In genomic region chr2:148851116-148851906, GRCm38 (mm10) we compare ENCODE assay signal across 9 mouse cellular contexts. TPM values are rescaled to one million over a fixed set of nuclear protein-coding genes. Genes with fewer than 3 reads are reported as not detected.
DNase-seq lines count a peak whose midpoint lies in the region; ATAC-seq lines count a peak whose summit lies in the region.
"Had no signal": no experiment of that assay in that cellular context is flagged by ENCODE, and none has a peak within 500 bp of the region (broad histone marks: within the 10 kb centered on the region; RNA-seq: fewer than 3 reads in every experiment).

No protein-coding gene starts in this region.

- H3K27ac ChIP-seq in hindbrain, embryonic 12.5 days, result no peak overlapping the region
- H3K27ac ChIP-seq in lung, embryonic 16.5 days (ENCODE audit: low read length), result no peak overlapping the region
- H3K27ac ChIP-seq: stomach, embryonic 15.5 days had no signal

- 43% methylated on average over 8 of the region's 8 CpGs for WGBS in hindbrain, embryonic 12.5 days
- WGBS in lung, embryonic 16.5 days, result 34% methylated on average over 8 of the region's 8 CpGs

- H3K4me3 ChIP-seq in hindbrain, embryonic 12.5 days, result no peak overlapping the region
- H3K4me3 ChIP-seq in lung, embryonic 16.5 days (ENCODE audit: low read length), result no peak overlapping the region
- H3K4me3 ChIP-seq: stomach, embryonic 15.5 days had no signal

- DNase-seq in NIH3T3 (ENCODE audit: low read depth), result peak; percentile 90
- DNase-seq in cerebellum, postnatal 10 days, result peak; percentile 85 to 90
- DNase-seq in frontal cortex, postnatal 14 days (ENCODE audit: low spot score in 2 of 2), result peak; percentile 64 to 85
- DNase-seq in layer of hippocampus, adult 9-11 months, result peak; percentile 81
- peak; percentile 38 for DNase-seq in ovary, postnatal 10 days (ENCODE audit: low spot score)
- DNase-seq in thymus, postnatal 14 days, result peak; percentile 43

- no peaks in the 10 kb centered on the region for H3K9me3 ChIP-seq in hindbrain, embryonic 12.5 days (replicated peaks)
- H3K9me3 ChIP-seq in lung, embryonic 16.5 days (ENCODE audit: control insufficient read depth, low read length), result no peaks in the 10 kb centered on the region
- H3K9me3 ChIP-seq: stomach, embryonic 15.5 days had no signal

- peak; percentile 71 for ATAC-seq in hindbrain, embryonic 12.5 days (ENCODE audit: low FRiP score)
- peak; percentile 65 for ATAC-seq in lung, embryonic 16.5 days (ENCODE audit: low read depth)

- no peaks in the 10 kb centered on the region for H3K36me3 ChIP-seq in hindbrain, embryonic 12.5 days
- H3K36me3 ChIP-seq in lung, embryonic 16.5 days (ENCODE audit: control insufficient read depth, insufficient read depth, low read length), result no peaks in the 10 kb centered on the region
- H3K36me3 ChIP-seq: stomach, embryonic 15.5 days had no signal

- no peaks in the 10 kb centered on the region for H3K27me3 ChIP-seq in hindbrain, embryonic 12.5 days
- no peaks in the 10 kb centered on the region for H3K27me3 ChIP-seq in lung, embryonic 16.5 days (ENCODE audit: control insufficient read depth, insufficient read depth, low read depth, low read length)
- H3K27me3 ChIP-seq: stomach, embryonic 15.5 days had no signal

- no peak overlapping the region for H3K9ac ChIP-seq in hindbrain, embryonic 12.5 days
- no peak overlapping the region for H3K9ac ChIP-seq in lung, embryonic 16.5 days (ENCODE audit: low read length)
- H3K9ac ChIP-seq: stomach, embryonic 15.5 days had no signal

- H3K4me2 ChIP-seq in hindbrain, embryonic 12.5 days (replicated peaks), result no peak overlapping the region
- H3K4me2 ChIP-seq in lung, embryonic 16.5 days (ENCODE audit: low read depth, low read length), result peak overlapping the region; percentile 33; the same call in 1 of the 2 replicates
- H3K4me2 ChIP-seq: stomach, embryonic 15.5 days had no signal

- no peaks in the 10 kb centered on the region for H3K4me1 ChIP-seq in hindbrain, embryonic 12.5 days
- H3K4me1 ChIP-seq in lung, embryonic 16.5 days (replicated peaks; ENCODE audit: control insufficient read depth, insufficient read depth, low read length), result peaks cover under 1% of the 10 kb centered on the region; the same call in 1 of the 2 replicates
- H3K4me1 ChIP-seq: stomach, embryonic 15.5 days had no signal

RNA-seq across cellular contexts. Expression of gene 9230104L09Rik, which starts 13.5 kb away (rescaled TPM):
- not detected in 2 replicates for polyA plus RNA-seq in hindbrain, embryonic 12.5 days (2016; fragmentation: Nextera tagmentation; extraction: Ambion mirVana)
- polyA plus RNA-seq in lung, embryonic 16.5 days (2015; fragmentation: Nextera tagmentation; extraction: Ambion mirVana), result not detected in 2 replicates
- polyA plus RNA-seq: stomach, embryonic 15.5 days had no signal

RNA-seq across cellular contexts. Expression of gene Cst9, which starts 16.4 kb away (rescaled TPM):
- polyA plus RNA-seq in hindbrain, embryonic 12.5 days (2016; fragmentation: Nextera tagmentation; extraction: Ambion mirVana), result not detected in 2 replicates
- 0.24 TPM in 1 of 2 replicates, not detected in the other for polyA plus RNA-seq in lung, embryonic 16.5 days (2015; fragmentation: Nextera tagmentation; extraction: Ambion mirVana)
- polyA plus RNA-seq: stomach, embryonic 15.5 days had no signal

RNA-seq across cellular contexts. Expression of gene Cst3, which starts 24.2 kb away (rescaled TPM):
- polyA plus RNA-seq in hindbrain, embryonic 12.5 days (2016; fragmentation: Nextera tagmentation; extraction: Ambion mirVana), result 339 and 373 TPM in 2 replicates
- 551 and 603 TPM in 2 replicates for polyA plus RNA-seq in lung, embryonic 16.5 days (2015; fragmentation: Nextera tagmentation; extraction: Ambion mirVana)

RNA-seq across cellular contexts. Expression of gene Cst13, which starts 31.4 kb away (rescaled TPM):
- not detected in 2 replicates for polyA plus RNA-seq in hindbrain, embryonic 12.5 days (2016; fragmentation: Nextera tagmentation; extraction: Ambion mirVana)
- polyA plus RNA-seq in lung, embryonic 16.5 days (2015; fragmentation: Nextera tagmentation; extraction: Ambion mirVana), result not detected in 2 replicates
- polyA plus RNA-seq: stomach, embryonic 15.5 days had no signal

RNA-seq across cellular contexts. Expression of gene Cst8, which starts 52.7 kb away (rescaled TPM):
- polyA plus RNA-seq in hindbrain, embryonic 12.5 days (2016; fragmentation: Nextera tagmentation; extraction: Ambion mirVana), result not detected in 2 replicates
- not detected in 2 replicates for polyA plus RNA-seq in lung, embryonic 16.5 days (2015; fragmentation: Nextera tagmentation; extraction: Ambion mirVana)

Comparison
In these comparisons a context has a peak if more than half of its experiments do, and no peak if none do; other contexts are left out.
1. DNase-seq: peak in every context shown above with its lines; median percentile 90 in NIH3T3; 88 in cerebellum, postnatal 10 days; 81 in layer of hippocampus, adult 9-11 months; 74 in frontal cortex, postnatal 14 days; 43 in thymus, postnatal 14 days; 38 in ovary, postnatal 10 days.